Comparison of ENCODE assay signal across 8 mouse cellular contexts in the genomic region with DNA sequence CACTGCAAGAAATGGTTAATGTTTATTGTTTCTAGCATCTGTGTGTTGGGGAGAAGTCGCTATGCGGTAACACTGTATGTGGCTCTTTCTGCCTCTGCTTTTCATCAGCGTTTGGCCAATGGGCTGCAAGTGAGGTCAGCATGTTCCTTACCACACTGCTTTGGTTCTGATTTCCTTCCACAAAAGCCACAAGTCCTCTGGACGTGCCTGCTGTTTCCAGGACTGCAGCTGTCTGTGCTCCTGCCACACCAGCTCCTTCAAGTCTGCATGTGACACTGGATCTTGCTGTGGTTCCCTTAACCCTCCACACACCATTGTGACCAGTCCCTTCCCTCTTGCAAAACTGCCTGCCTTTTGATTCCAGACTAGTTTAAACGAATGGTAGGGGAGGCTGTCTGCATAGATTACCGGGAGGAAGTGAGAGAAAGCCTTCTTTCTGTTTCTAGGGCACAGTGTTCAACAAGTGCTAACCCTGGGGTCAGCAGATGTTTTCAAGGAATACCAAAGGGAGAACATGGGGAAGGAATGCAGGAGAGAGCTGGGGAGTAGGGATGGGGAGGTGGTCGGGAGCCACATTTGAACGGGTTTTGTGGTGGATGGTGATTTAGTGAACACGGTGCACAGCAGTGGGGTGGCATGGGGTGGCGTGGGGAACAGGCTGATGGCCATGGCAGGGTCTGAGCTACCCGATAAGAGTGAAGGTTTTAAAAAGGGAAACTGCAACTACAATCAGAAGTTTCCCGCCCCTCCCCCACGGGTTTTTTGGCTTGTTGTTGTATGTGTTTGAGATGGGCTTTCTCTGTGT. TPM values are rescaled to one million over a fixed set of nuclear protein-coding genes. Genes with fewer than 3 reads are reported as not detected.
A peak's percentile ranks its signal among the peaks of the same experiment; 100 is the strongest.
DNase-seq lines count a peak whose midpoint lies in the region; ATAC-seq and TF ChIP-seq lines count a peak whose summit lies in the region.

No protein-coding gene starts in this region.

- H3K4me2 ChIP-seq in intestine, embryonic 15.5 days (replicated peaks), result no peak overlapping the region
- H3K4me2 ChIP-seq in liver, postnatal 0 days (ENCODE audit: low read depth, low read length), result peak overlapping the region; percentile 58

- DNase-seq in layer of hippocampus, adult 9-11 months, result peak; percentile 86
- no peak for DNase-seq in layer of hippocampus, adult 18-20 months (ENCODE audit: low spot score in 2 of 2)
- DNase-seq in liver, postnatal 0 days, result peak; percentile 53
- DNase-seq in neural tube, embryonic 10.5 days (ENCODE audit: extremely low spot score, low spot score), result peak; percentile 58
- no peak for DNase-seq in cerebellum, adult 8-10 months

- peak overlapping the region; percentile 82 for H3K27ac ChIP-seq in bone marrow, adult 2 months (ENCODE audit: control insufficient read depth, insufficient read depth, low read depth, low read length, poor library complexity)
- peak overlapping the region; percentile 88; the same call in 1 of the 2 replicates for H3K27ac ChIP-seq in intestine, embryonic 15.5 days
- peak overlapping the region; percentile 85 for H3K27ac ChIP-seq in liver, postnatal 0 days (ENCODE audit: low read depth)

- no peak for TF ChIP-seq POLR2A in bone marrow, adult 2 months (IDR thresholded peaks at IDR 0.05; ENCODE audit: borderline replicate concordance, control insufficient read depth, low read depth, low read length)

- H3K36me3 ChIP-seq in intestine, embryonic 15.5 days, result no peaks in the 10 kb centered on the region
- no peaks in the 10 kb centered on the region for H3K36me3 ChIP-seq in liver, postnatal 0 days (replicated peaks; ENCODE audit: insufficient read depth, low read length)

- no peaks in the 10 kb centered on the region for H3K9me3 ChIP-seq in intestine, embryonic 15.5 days
- H3K9me3 ChIP-seq in liver, postnatal 0 days (ENCODE audit: low read length), result no peaks in the 10 kb centered on the region

- peak; percentile 88 for ATAC-seq in granulocyte monocyte progenitor cell, adult 5-6 weeks (replicated peaks; ENCODE audit: poor library complexity, severe bottlenecking)
- peak; percentile 37 for ATAC-seq in intestine, embryonic 15.5 days
- ATAC-seq in liver, postnatal 0 days, result peak; percentile 73

- TF ChIP-seq CTCF in bone marrow, adult 2 months (IDR thresholded peaks at IDR 0.05; ENCODE audit: control insufficient read depth, insufficient read depth, low read length), result no peak
- no peak for TF ChIP-seq CTCF in liver, postnatal 0 days (IDR thresholded peaks at IDR 0.05; ENCODE audit: low read depth)

- no peak for TF ChIP-seq EP300 in liver, postnatal 0 days (IDR thresholded peaks at IDR 0.05; ENCODE audit: low read depth)

- H3K4me3 ChIP-seq in bone marrow, adult 2 months (replicated peaks; ENCODE audit: control insufficient read depth, low read depth, low read length), result peak overlapping the region; percentile 48
- no peak overlapping the region for H3K4me3 ChIP-seq in intestine, embryonic 15.5 days (replicated peaks)
- H3K4me3 ChIP-seq in liver, postnatal 0 days (ENCODE audit: low read depth, low read length), result peak overlapping the region; percentile 21

- no peak overlapping the region for H3K9ac ChIP-seq in intestine, embryonic 15.5 days
- H3K9ac ChIP-seq in liver, postnatal 0 days (replicated peaks), result no peak overlapping the region

- under 1% methylated on average over 13 of the region's 13 CpGs for WGBS in bone marrow, adult 2 months
- 19% methylated on average over 13 of the region's 13 CpGs for WGBS in intestine, embryonic 15.5 days
- WGBS in liver, postnatal 0 days (ENCODE audit: insufficient replicate concordance), result 12% methylated on average over 13 of the region's 13 CpGs

- H3K27me3 ChIP-seq in intestine, embryonic 15.5 days (replicated peaks), result no peaks in the 10 kb centered on the region
- no peaks in the 10 kb centered on the region for H3K27me3 ChIP-seq in liver, postnatal 0 days (ENCODE audit: insufficient read depth, low read length)

- peaks cover 1% of the 10 kb centered on the region; the same call in 1 of the 2 replicates for H3K4me1 ChIP-seq in bone marrow, adult 2 months (ENCODE audit: control insufficient read depth, insufficient read depth, low read length)
- H3K4me1 ChIP-seq in intestine, embryonic 15.5 days (replicated peaks), result peaks cover 21% of the 10 kb centered on the region
- H3K4me1 ChIP-seq in liver, postnatal 0 days (ENCODE audit: insufficient read depth), result peaks cover 2% of the 10 kb centered on the region; the same call in 1 of the 2 replicates

RNA-seq across cellular contexts. Expression of a gene that starts 7.9 kb away (rescaled TPM):
- total RNA-seq in layer of hippocampus, adult 18-20 months (2021), result 100 to 1,000 TPM; 285 to 288 TPM
- 8.7 and 23.1 TPM in 2 replicates for polyA plus RNA-seq in bone marrow, adult 2 months (2011; ENCODE audit: insufficient read depth, insufficient read length, low replicate concordance, missing spikeins)
- 24.8 and 36.0 TPM in 2 replicates for total RNA-seq in granulocyte monocyte progenitor cell, adult 5-6 weeks (2014; fragmentation: Nextera tagmentation)
- total RNA-seq in granulocyte monocyte progenitor cell, adult 5-6 weeks (2017), result 25.9 and 52.6 TPM in 2 replicates
- polyA plus RNA-seq in intestine, embryonic 15.5 days (2015; fragmentation: Nextera tagmentation; extraction: Ambion mirVana), result 52.1 and 55.7 TPM in 2 replicates
- 6.2 and 8.3 TPM in 2 replicates for polyA plus RNA-seq in liver, postnatal 0 days (2015; fragmentation: Nextera tagmentation; extraction: Ambion mirVana)

Comparison
In these comparisons a context has a peak if more than half of its experiments do, and no peak if none do; other contexts are left out.
1. DNase-seq: peak in layer of hippocampus, adult 9-11 months (single experiment), liver, postnatal 0 days (single experiment) and neural tube, embryonic 10.5 days (single experiment); none in layer of hippocampus, adult 18-20 months (0 of 2) and cerebellum, adult 8-10 months (single experiment).
2. ATAC-seq: peak in every context shown above with its lines; median percentile 88 in granulocyte monocyte progenitor cell, adult 5-6 weeks; 73 in liver, postnatal 0 days; 37 in intestine, embryonic 15.5 days.
3. Peak in every context shown above with its lines, with median percentiles within 50 percentile points of each other: H3K27ac ChIP-seq.